Mouse (Mus musculus): ENCODE data around the gene Palm2. TPM values are rescaled to one million over a fixed set of nuclear protein-coding genes. Genes with fewer than 3 reads are reported as not detected.

Palm2 gene
- polyA plus RNA-seq, 1 experiment from 2014 or later: 7.0 TPM

DNA sequence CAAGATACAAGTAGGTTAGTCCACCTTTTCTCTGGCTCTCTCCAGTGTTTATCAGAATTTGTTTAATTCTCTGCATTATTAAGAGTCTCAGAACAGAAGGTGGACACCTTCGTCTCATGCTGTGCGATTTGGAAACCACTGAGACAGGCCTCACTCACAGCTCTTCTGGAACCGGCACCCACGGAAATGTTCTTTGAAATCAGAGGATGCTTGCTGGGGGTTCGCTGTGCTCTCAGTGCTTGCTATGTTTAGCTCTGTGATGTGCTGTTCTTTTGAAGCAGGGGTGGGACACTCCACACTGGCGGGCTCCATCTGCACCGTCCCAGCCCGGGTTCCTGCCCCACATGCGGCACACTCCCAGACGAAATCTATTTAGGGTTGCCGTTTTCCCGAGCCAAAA is 222.3 kb downstream of the Palm2 start:
- no peak overlapping the region for H3K27ac ChIP-seq (ENCODE audit: low read length)
- no peaks in the 10 kb centered on the region for H3K36me3 ChIP-seq (ENCODE audit: control insufficient read depth, insufficient read depth, low read length)
- ATAC-seq (ENCODE audit: insufficient number of reproducible peaks, insufficient read depth, low FRiP score, low read depth): no peak
- no peaks in the 10 kb centered on the region for H3K4me1 ChIP-seq (ENCODE audit: control insufficient read depth, insufficient read depth, low read length)
- no peak overlapping the region for H3K9ac ChIP-seq (replicated peaks; ENCODE audit: low read depth, low read length)
- H3K27me3 ChIP-seq (ENCODE audit: control insufficient read depth, insufficient read depth, low read length): no peaks in the 10 kb centered on the region
- no peaks in the 10 kb centered on the region for H3K9me3 ChIP-seq (ENCODE audit: control insufficient read depth, low read depth, low read length)
- no peak overlapping the region for H3K4me2 ChIP-seq (replicated peaks; ENCODE audit: low read depth, low read length)
- 94% methylated on average over 12 of the region's 12 CpGs for WGBS
- no peak overlapping the region for H3K4me3 ChIP-seq (ENCODE audit: low read depth, low read length)

DNA sequence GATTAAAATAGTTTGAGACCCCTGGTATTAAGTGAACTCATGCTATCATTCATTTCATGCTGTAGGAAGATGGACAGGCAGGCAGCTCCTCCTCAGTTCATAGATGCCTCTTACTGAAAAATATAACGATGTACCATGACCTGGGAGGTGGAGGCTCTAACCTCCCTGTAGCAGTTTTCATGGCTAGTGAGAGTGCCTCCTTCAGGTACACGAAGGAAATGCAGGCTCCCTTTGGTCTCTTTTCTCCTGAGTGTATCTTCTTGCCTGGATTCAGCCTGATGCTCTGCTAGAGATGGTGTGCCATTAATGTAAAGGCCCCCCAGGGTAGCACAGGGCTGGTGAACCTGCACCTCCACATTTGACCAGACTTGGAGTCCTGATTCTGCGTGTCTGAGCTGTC is 222.8 kb downstream of the Palm2 start:
- H3K4me1 ChIP-seq (ENCODE audit: control insufficient read depth, insufficient read depth, low read length): no peaks in the 10 kb centered on the region

DNA sequence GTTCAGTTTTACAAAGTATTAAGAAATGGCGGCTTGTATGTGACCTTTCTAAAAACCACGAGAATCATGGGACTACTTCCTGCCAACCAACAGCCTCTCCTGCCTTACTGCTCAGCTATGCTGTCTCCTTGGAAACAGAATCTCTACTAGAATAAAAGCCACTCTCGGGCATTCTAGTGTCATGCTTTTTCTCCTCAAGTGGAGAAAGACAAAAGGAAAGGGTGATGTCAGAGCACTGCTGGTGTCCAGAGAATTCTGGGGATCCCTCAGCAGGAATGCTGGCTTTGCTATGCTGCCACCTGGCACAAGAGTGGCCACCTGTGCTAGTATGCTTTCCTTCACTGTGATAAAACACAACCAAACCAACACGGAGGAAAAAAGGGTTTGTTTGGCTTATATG is 226.4 kb downstream of the Palm2 start:
- no peak overlapping the region for H3K9ac ChIP-seq (replicated peaks; ENCODE audit: low read depth, low read length)
- no peaks in the 10 kb centered on the region for H3K36me3 ChIP-seq (ENCODE audit: control insufficient read depth, insufficient read depth, low read length)
- 29% methylated on average over 4 of the region's 4 CpGs for WGBS
- no peak for ATAC-seq (ENCODE audit: insufficient number of reproducible peaks, insufficient read depth, low FRiP score, low read depth)
- H3K27ac ChIP-seq (ENCODE audit: low read length): no peak overlapping the region
- no peaks in the 10 kb centered on the region for H3K9me3 ChIP-seq (ENCODE audit: control insufficient read depth, low read depth, low read length)
- H3K4me2 ChIP-seq (replicated peaks; ENCODE audit: low read depth, low read length): no peak overlapping the region
- H3K4me1 ChIP-seq (ENCODE audit: control insufficient read depth, insufficient read depth, low read length): no peaks in the 10 kb centered on the region
- H3K4me3 ChIP-seq (ENCODE audit: low read depth, low read length): no peak overlapping the region
- no peaks in the 10 kb centered on the region for H3K27me3 ChIP-seq (ENCODE audit: control insufficient read depth, insufficient read depth, low read length)

More for the DNA sequence above, 222.8 kb downstream of the Palm2 start:
- Histone ChIP-seq H3K36me3 (ENCODE audit: control insufficient read depth, insufficient read depth, low read length) (no peaks in the 10 kb centered on the region), H3K9me3 (ENCODE audit: control insufficient read depth, low read depth, low read length) (no peaks in the 10 kb centered on the region), H3K9ac (replicated peaks; ENCODE audit: low read depth, low read length) (no peak overlapping the region), H3K4me3 (ENCODE audit: low read depth, low read length) (no peak overlapping the region), H3K4me2 (replicated peaks; ENCODE audit: low read depth, low read length) (no peak overlapping the region), H3K27ac (ENCODE audit: low read length) (no peak overlapping the region), H3K27me3 (ENCODE audit: control insufficient read depth, insufficient read depth, low read length) (no peaks in the 10 kb centered on the region)
- 89% methylated on average over 3 of the region's 3 CpGs for WGBS
- no peak for ATAC-seq (ENCODE audit: insufficient number of reproducible peaks, insufficient read depth, low FRiP score, low read depth)

DNA sequence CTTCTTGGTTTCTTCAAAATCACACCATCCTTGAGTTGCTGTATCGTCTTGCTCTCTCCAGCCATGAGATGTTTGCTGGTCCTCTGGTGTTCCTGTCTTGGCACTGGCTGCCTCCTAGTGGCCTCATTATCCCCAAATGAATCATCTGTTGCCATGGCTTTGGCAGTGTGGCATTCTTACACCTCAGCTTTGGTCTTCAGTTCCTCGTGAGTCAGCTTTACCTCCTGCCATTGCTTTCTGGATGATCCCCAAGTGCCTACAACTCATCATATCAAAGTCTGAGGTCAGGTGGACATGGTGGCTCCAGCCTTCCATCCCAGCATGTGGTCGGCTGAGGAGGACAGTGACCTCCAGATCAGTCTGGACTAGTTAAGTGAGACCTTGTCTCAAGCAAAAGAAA is 232.1 kb downstream of the Palm2 start:
- Histone ChIP-seq H3K27ac (ENCODE audit: low read length) (no peak overlapping the region), H3K27me3 (ENCODE audit: control insufficient read depth, insufficient read depth, low read length) (no peaks in the 10 kb centered on the region), H3K4me2 (replicated peaks; ENCODE audit: low read depth, low read length) (no peak overlapping the region), H3K4me1 (ENCODE audit: control insufficient read depth, insufficient read depth, low read length) (0 out of 2 replicates have a peak, but pooled peaks cover 3% of the 10 kb centered on the region), H3K36me3 (ENCODE audit: control insufficient read depth, insufficient read depth, low read length) (no peaks in the 10 kb centered on the region), H3K4me3 (ENCODE audit: low read depth, low read length) (no peak overlapping the region), H3K9ac (replicated peaks; ENCODE audit: low read depth, low read length) (no peak overlapping the region), H3K9me3 (ENCODE audit: control insufficient read depth, low read depth, low read length) (no peaks in the 10 kb centered on the region)
- no peak for ATAC-seq (ENCODE audit: insufficient number of reproducible peaks, insufficient read depth, low FRiP score, low read depth)
- WGBS: 79% methylated on average over 3 of the region's 3 CpGs

DNA sequence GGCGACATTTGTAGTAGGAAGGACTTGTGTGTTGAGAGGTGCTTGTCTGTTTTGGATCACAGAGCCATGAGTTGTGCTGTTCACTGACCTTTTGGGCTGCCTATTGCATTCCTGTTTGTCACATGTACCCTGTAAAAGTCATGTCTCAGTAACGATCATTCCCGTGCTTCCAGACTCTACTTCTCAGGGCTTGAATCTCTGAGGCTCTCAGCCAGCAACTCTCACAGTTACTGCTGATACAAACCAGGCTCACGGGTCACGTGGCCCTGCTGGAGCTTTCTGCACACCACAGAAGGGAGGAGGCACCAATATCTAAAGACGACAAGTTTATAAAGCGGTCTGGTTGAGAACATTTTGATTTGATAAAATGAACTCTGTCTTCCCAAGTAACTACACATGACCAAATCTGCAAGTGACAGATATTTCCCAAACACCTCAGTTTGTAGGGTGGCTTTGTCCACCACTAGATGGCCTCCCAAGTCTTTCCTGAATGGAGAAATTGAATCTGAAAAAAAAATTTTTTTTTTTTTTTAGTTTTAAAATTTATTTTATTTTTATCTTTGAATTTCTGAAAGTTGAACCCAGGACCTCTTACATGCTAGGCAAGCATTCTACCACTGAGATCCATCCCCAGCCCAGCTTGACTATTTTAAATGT is 236.9 kb downstream of the Palm2 start:
- Histone ChIP-seq H3K27me3 (ENCODE audit: control insufficient read depth, insufficient read depth, low read length) (no peaks in the 10 kb centered on the region), H3K4me2 (replicated peaks; ENCODE audit: low read depth, low read length) (no peak overlapping the region), H3K9ac (replicated peaks; ENCODE audit: low read depth, low read length) (no peak overlapping the region), H3K27ac (ENCODE audit: low read length) (peak overlapping the region; percentile 35; the same call in 1 of the 2 replicates), H3K4me3 (ENCODE audit: low read depth, low read length) (no peak overlapping the region), H3K4me1 (ENCODE audit: control insufficient read depth, insufficient read depth, low read length) (peaks cover 15% of the 10 kb centered on the region; the same call in 1 of the 2 replicates), H3K9me3 (ENCODE audit: control insufficient read depth, low read depth, low read length) (no peaks in the 10 kb centered on the region), H3K36me3 (ENCODE audit: control insufficient read depth, insufficient read depth, low read length) (no peaks in the 10 kb centered on the region)
- ATAC-seq (ENCODE audit: insufficient number of reproducible peaks, insufficient read depth, low FRiP score, low read depth): peak; percentile 24; the same call in 1 of the 2 replicates
- WGBS: 38% methylated on average over 7 of the region's 7 CpGs

DNA sequence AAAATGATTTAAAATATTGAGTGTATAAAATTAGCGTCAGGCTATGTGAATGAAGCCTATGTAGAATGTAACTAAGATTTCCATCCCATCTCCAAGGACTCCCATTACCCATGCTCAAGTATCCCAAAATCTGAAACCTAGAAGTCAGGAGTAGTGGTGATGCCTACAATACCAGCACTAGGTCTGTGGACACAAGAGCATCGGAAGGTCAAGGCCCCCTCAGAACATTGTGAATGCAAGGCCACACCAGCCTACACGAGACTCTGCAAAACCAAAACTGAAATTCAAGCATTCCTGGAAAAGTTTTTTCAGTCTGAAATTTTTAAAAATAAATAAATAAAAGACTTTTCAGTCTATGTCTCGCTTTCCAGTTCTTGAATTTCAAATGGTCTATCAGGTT is 238.5 kb downstream of the Palm2 start:
- no peaks in the 10 kb centered on the region for H3K36me3 ChIP-seq (ENCODE audit: control insufficient read depth, insufficient read depth, low read length)
- H3K4me3 ChIP-seq (ENCODE audit: low read depth, low read length): no peak overlapping the region
- H3K9ac ChIP-seq (replicated peaks; ENCODE audit: low read depth, low read length): no peak overlapping the region
- ATAC-seq (ENCODE audit: insufficient number of reproducible peaks, insufficient read depth, low FRiP score, low read depth): no peak
- H3K9me3 ChIP-seq (ENCODE audit: control insufficient read depth, low read depth, low read length): no peaks in the 10 kb centered on the region
- H3K4me2 ChIP-seq (replicated peaks; ENCODE audit: low read depth, low read length): no peak overlapping the region
- peaks cover 15% of the 10 kb centered on the region; the same call in 1 of the 2 replicates for H3K4me1 ChIP-seq (ENCODE audit: control insufficient read depth, insufficient read depth, low read length)
- H3K27ac ChIP-seq (ENCODE audit: low read length): no peak overlapping the region
- WGBS: 75% methylated on average over 4 of the region's 4 CpGs
- no peaks in the 10 kb centered on the region for H3K27me3 ChIP-seq (ENCODE audit: control insufficient read depth, insufficient read depth, low read length)

DNA sequence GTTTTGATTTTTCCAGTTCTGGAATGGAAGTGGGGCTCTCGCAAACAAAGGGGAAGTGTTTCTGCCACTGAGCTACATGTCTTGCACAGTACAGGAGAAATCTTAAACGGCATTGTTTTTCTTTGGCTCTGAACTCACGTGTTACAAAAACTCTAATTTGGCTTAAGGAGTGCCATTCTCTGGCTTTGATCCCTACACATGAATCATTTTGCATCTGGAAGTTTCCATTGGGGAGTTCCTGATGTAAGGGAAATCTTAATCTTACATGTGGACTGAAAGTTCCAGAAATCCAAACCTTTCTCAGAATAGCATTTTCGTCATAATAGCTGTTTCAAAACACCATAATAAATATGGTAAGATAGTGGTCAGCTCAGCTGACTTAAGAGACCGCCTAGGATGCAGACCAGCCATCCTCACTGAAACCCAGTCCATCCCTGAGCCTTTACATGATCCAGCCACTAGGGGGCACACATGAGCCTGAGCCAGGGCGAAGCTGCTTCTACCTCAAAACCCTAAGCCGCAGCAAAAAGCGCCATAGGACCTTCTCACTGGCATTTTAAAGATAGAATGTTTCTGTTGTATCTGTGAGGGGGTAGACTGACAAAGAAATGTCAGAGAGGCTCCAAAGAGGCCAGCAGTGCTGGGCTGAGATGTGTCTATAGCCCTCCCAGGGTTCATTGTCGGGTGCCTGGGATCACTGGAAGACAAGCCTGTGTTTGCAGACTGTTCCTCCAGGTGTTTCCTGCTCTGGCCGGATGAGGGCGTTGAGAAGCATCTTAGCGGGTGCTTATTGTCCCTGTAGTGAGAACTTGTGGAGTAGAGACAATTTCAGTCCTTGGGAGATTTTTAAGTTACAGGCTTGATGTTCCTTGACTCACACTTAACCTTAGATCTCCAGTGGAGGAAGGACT is 239.2 kb downstream of the Palm2 start:
- no peaks in the 10 kb centered on the region for H3K36me3 ChIP-seq (ENCODE audit: control insufficient read depth, insufficient read depth, low read length)
- H3K4me1 ChIP-seq (ENCODE audit: control insufficient read depth, insufficient read depth, low read length): peaks cover 15% of the 10 kb centered on the region; the same call in 1 of the 2 replicates
- H3K4me2 ChIP-seq (replicated peaks; ENCODE audit: low read depth, low read length): peak overlapping the region; percentile 25
- H3K4me3 ChIP-seq (ENCODE audit: low read depth, low read length): no peak overlapping the region
- no peaks in the 10 kb centered on the region for H3K9me3 ChIP-seq (ENCODE audit: control insufficient read depth, low read depth, low read length)
- WGBS: 12% methylated on average over 12 of the region's 12 CpGs
- H3K27me3 ChIP-seq (ENCODE audit: control insufficient read depth, insufficient read depth, low read length): no peaks in the 10 kb centered on the region
- H3K27ac ChIP-seq (ENCODE audit: low read length): peak overlapping the region; percentile 30; the same call in 1 of the 2 replicates
- ATAC-seq (ENCODE audit: insufficient number of reproducible peaks, insufficient read depth, low FRiP score, low read depth): no peak
- H3K9ac ChIP-seq (replicated peaks; ENCODE audit: low read depth, low read length): no peak overlapping the region

DNA sequence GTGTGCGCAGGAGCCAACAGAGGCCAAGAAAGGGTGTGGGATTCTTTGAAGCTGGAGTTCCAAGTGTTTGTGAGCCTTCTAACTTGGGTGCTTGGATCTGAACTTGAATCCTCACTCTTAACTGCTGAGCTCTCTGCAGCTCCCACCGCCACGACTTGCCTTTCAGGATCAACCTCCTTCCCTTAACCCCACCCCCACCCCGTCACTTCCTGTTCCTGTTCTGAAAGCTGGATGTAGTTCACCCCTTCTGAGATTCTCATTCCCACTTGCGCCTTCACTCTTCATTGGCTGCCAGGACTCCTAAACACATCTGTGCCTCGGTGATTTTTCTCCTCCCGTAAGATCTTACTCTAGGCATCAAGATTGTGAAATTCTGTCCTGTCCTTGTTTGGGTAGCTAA is 240.3 kb downstream of the Palm2 start:
- peak overlapping the region; percentile 49; the same call in 1 of the 2 replicates for H3K27ac ChIP-seq (ENCODE audit: low read length)
- no peak overlapping the region for H3K4me3 ChIP-seq (ENCODE audit: low read depth, low read length)
- no peak overlapping the region for H3K9ac ChIP-seq (replicated peaks; ENCODE audit: low read depth, low read length)
- 75% methylated on average over 7 of the region's 7 CpGs for WGBS
- no peaks in the 10 kb centered on the region for H3K9me3 ChIP-seq (ENCODE audit: control insufficient read depth, low read depth, low read length)
- H3K4me1 ChIP-seq (ENCODE audit: control insufficient read depth, insufficient read depth, low read length): peaks cover 15% of the 10 kb centered on the region; the same call in 1 of the 2 replicates
- no peak overlapping the region for H3K4me2 ChIP-seq (replicated peaks; ENCODE audit: low read depth, low read length)
- no peaks in the 10 kb centered on the region for H3K27me3 ChIP-seq (ENCODE audit: control insufficient read depth, insufficient read depth, low read length)
- no peaks in the 10 kb centered on the region for H3K36me3 ChIP-seq (ENCODE audit: control insufficient read depth, insufficient read depth, low read length)
- ATAC-seq (ENCODE audit: insufficient number of reproducible peaks, insufficient read depth, low FRiP score, low read depth): no peak
